Mouse (Mus musculus): ENCODE data around the gene Gm38393. TPM values are rescaled to one million over a fixed set of nuclear protein-coding genes. Genes with fewer than 3 reads are reported as not detected.

Gene Gm38393
- 2.3 and 3.3 TPM in 2 replicates for total RNA-seq (2021)
- long read RNA-seq, experiment 1, result 0 reads
- long read RNA-seq, experiment 2, result 0 reads

GRCm38 (mm10) chr7:60004606-60005330 lies at the start of gene Gm38393, which contains the start of gene Snurf:
Gene Gm38393, minus strand, starts transcription at chr7:60005064.
Gene Snurf, minus strand, starts transcription at chr7:60005049.
- peak; percentile 73 for DNase-seq

GRCm38 (mm10) chr7:60047481-60048201 lies 42.8 kb upstream of the Gm38393 start:
- no peak for DNase-seq

GRCm38 (mm10) chr7:60013186-60013585 lies 8.3 kb upstream of the Gm38393 start:
- DNase-seq, result no peak

GRCm38 (mm10) chr7:60007727-60008360 lies 3.0 kb upstream of the Gm38393 start:
- DNase-seq, result no peak

GRCm38 (mm10) chr7:60006262-60006661 lies 1.4 kb upstream of the Gm38393 start:
- DNase-seq, result no peak

- peak; percentile 44 for DNase-seq
Measured at GRCm38 (mm10) chr7:60003921-60004605, 801 bp downstream of the Gm38393 start.

GRCm38 (mm10) chr7:60003006-60003865 lies 1.6 kb downstream of the Gm38393 start:
- DNase-seq, result no peak

GRCm38 (mm10) chr7:59978646-59979045 lies 26.2 kb downstream of the Gm38393 start:
- DNase-seq, result no peak

Other genes starting within 250 kb of the Gm38393 start
- 98.1 and 107 TPM in 2 replicates for gene Snurf, start within 50 bp of the Gm38393 start, total RNA-seq (2021)
- 36.0 and 40.7 TPM in 2 replicates for gene Snrpn, start 135.2 kb upstream of the Gm38393 start, total RNA-seq (2021)

Measured in adrenal gland, postnatal 14 days (tissue).